Mouse (Mus musculus) midbrain, embryonic 12.5 days (tissue): ENCODE measurements around the gene Arhgef10l. TPM values are rescaled to one million over a fixed set of nuclear protein-coding genes. Genes with fewer than 3 reads are reported as not detected.

ENCODE experiments used
- ATAC-seq: fragments of 200-750 bp; cut with Nextera tagmentation; 2 replicates; pipeline ENCODE4 v1.8.0; 2017; ENCODE audit warnings: low read depth, moderate TSS enrichment, moderate library complexity; ENCODE audit not compliant: low FRiP score
- H3K27ac ChIP-seq: fragments of 300-500 bp; sonication (generic); replicated peaks from 2 replicates; pipeline ENCODE4 v1.5.1; 2016; ENCODE audit warnings: mild to moderate bottlenecking
- H3K27me3 ChIP-seq: fragments of 300-500 bp; sonication (generic); 2 replicates; pipeline ENCODE4 v1.6.1; 2016; ENCODE audit warnings: mild to moderate bottlenecking
- H3K36me3 ChIP-seq: fragments of 300-500 bp; sonication (generic); 2 replicates; pipeline ENCODE4 v1.6.1; 2016
- H3K4me1 ChIP-seq: fragments of 300-500 bp; sonication (generic); 2 replicates; pipeline ENCODE4 v1.6.1; 2016
- H3K4me2 ChIP-seq: fragments of 300-500 bp; sonication (generic); replicated peaks from 2 replicates; pipeline ENCODE4 v1.6.1; 2016; ENCODE audit warnings: mild to moderate bottlenecking, moderate library complexity
- H3K4me3 ChIP-seq: fragments of 300-500 bp; sonication (generic); 2 replicates; pipeline ENCODE4 v1.5.1; 2016; ENCODE audit warnings: mild to moderate bottlenecking
- H3K9ac ChIP-seq: fragments of 300-500 bp; sonication (generic); replicated peaks from 2 replicates; pipeline ENCODE4 v1.6.1; 2016; ENCODE audit warnings: mild to moderate bottlenecking, moderate library complexity
- H3K9me3 ChIP-seq: fragments of 300-500 bp; sonication (generic); 2 replicates; pipeline ENCODE4 v1.6.1; 2016; ENCODE audit warnings: mild to moderate bottlenecking
- WGBS: fragments of 180-500 bp; shearing (Covaris S2); methylation state at CpG from one replicate; pipeline ENCODE4 v1.1.7; 2016; 5-methylcytosine and 5-hydroxymethylcytosine counted together
- polyA plus RNA-seq: library from polyadenylated mRNA; unstranded; fragments of >200 nt; fragmentation: Nextera tagmentation; extraction: Ambion mirVana; gene quantifications from 2 replicates; pipeline ENCODE4 v1.2.1, GENCODE M21; 2016

Arhgef10l gene
- polyA plus RNA-seq, 1 experiment from 2014 or later = 36.5 TPM

- 79% methylated on average over 8 of the region's 8 CpGs for WGBS
- no peaks in the 10 kb centered on the region for H3K9me3 ChIP-seq
- 0 out of 2 replicates have a peak, but pooled peaks cover 23% of the 10 kb centered on the region for H3K4me1 ChIP-seq
- peaks cover 20% of the 10 kb centered on the region for H3K36me3 ChIP-seq
- H3K27me3 ChIP-seq = no peaks in the 10 kb centered on the region
- no peak overlapping the region for H3K27ac ChIP-seq
- H3K4me2 ChIP-seq = no peak overlapping the region
- H3K9ac ChIP-seq = no peak overlapping the region
- no peak for ATAC-seq
- no peak overlapping the region for H3K4me3 ChIP-seq
These were observed 28.5 kb downstream of the Arhgef10l start for GRCm38 (mm10) chr4:140637269-140637668.

DNA sequence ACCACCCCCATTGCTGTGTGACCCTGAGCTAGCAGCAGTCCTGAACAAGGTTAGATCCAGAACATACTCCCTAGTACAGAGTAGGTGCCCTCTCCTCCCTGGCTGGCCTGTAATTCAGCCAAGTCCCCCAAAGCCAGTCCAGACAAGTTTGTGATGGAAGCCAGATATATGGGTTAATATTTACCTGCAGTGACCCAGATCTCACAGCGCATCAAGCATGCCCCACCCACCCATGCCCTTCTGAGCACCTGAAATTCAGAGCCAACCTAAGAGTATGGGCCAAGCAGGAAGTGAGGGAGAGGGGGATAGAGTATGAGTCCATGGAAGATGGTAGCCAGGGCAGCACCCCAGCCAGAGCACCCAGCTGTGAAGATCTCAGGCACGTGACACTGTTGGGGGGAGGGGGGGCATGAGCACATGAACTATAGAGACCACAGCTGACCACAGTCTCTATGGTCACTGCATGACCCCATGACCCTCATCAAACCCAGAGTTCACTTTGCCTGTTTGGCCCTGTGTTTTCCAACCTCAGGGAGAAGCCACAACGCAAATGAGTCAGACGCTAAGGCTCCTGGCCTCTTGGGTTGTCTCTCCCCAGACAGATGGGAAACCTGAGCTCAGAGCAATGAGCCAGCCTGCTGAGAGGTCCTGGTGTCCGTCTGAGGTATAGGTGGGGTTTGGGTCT, 29.4 kb downstream of the Arhgef10l start:
- Histone ChIP-seq H3K4me3 (no peak overlapping the region), H3K9me3 (no peaks in the 10 kb centered on the region), H3K27me3 (no peaks in the 10 kb centered on the region), H3K4me2 (no peak overlapping the region), H3K9ac (no peak overlapping the region), H3K36me3 (peaks cover 20% of the 10 kb centered on the region), H3K4me1 (0 out of 2 replicates have a peak, but pooled peaks cover 18% of the 10 kb centered on the region), H3K27ac (no peak overlapping the region)
- ATAC-seq = no peak
- 81% methylated on average over 5 of the region's 5 CpGs for WGBS

DNA sequence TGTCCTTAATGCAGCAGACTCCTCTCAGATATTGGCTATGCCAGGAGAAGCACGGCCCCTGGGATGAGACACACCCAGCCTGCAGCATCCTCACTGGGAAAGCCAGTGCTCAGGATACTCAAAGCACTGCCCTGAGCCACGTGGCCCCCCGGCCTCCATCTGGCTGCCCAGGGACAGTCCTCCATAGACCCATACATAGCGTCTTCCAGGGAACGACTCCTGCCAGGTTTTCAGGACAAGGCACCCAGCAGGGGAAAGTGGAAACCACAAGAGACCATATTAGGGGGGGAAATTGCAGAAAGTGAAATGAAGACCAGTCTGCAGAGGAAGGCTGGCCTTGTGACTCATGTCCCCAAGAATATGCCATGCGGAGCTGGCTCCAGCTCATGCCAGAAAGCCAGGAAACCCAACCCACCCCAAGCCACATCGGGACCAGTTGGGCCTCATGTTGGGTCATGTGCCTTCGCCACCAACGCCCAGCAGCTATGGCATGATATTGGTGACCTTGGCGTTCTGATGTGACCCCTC, 30.9 kb downstream of the Arhgef10l start:
- 76% methylated on average over 10 of the region's 10 CpGs for WGBS
- peaks cover 19% of the 10 kb centered on the region for H3K36me3 ChIP-seq
- no peaks in the 10 kb centered on the region for H3K27me3 ChIP-seq
- no peak overlapping the region for H3K4me2 ChIP-seq
- H3K9ac ChIP-seq = no peak overlapping the region
- H3K4me1 ChIP-seq = peaks cover 25% of the 10 kb centered on the region
- H3K27ac ChIP-seq = no peak overlapping the region; the same call in 1 of the 2 replicates
- no peak overlapping the region for H3K4me3 ChIP-seq
- ATAC-seq = no peak
- no peaks in the 10 kb centered on the region for H3K9me3 ChIP-seq

DNA sequence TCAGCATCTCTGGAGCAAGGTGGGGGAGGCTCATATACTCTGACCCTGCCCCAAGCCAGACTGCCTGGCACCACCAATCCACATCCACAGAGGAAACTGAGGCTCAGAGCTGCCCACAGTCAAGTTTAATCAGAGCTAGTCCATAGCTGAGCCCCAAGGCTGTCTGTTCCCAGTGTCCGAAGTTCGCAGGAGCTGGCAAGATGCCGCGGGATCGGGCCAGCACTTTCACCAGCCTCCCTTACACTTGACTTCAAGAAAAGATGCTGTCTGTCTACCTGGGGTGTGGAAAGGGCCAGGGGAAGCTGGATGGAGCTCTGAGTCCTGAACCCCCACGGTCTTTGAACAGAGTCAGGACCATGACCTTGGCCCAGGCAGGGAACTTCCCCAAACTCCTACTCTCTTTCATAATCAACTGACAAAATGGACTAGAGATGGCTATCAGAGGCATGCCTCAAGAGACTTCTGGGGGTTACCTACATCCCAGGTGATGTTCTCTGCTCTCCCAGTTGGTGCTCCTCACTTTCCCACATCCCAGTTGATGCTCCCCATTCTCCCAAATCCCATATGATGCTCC, 34.4 kb downstream of the Arhgef10l start:
- H3K9me3 ChIP-seq = no peaks in the 10 kb centered on the region
- ATAC-seq = no peak
- peaks cover 41% of the 10 kb centered on the region for H3K4me1 ChIP-seq
- no peaks in the 10 kb centered on the region for H3K27me3 ChIP-seq
- H3K4me2 ChIP-seq = no peak overlapping the region
- H3K4me3 ChIP-seq = no peak overlapping the region
- H3K27ac ChIP-seq = peak overlapping the region; percentile 60
- 85% methylated on average over 6 of the region's 6 CpGs for WGBS
- H3K9ac ChIP-seq = no peak overlapping the region
- peaks cover 16% of the 10 kb centered on the region; the same call in 1 of the 2 replicates for H3K36me3 ChIP-seq

DNA sequence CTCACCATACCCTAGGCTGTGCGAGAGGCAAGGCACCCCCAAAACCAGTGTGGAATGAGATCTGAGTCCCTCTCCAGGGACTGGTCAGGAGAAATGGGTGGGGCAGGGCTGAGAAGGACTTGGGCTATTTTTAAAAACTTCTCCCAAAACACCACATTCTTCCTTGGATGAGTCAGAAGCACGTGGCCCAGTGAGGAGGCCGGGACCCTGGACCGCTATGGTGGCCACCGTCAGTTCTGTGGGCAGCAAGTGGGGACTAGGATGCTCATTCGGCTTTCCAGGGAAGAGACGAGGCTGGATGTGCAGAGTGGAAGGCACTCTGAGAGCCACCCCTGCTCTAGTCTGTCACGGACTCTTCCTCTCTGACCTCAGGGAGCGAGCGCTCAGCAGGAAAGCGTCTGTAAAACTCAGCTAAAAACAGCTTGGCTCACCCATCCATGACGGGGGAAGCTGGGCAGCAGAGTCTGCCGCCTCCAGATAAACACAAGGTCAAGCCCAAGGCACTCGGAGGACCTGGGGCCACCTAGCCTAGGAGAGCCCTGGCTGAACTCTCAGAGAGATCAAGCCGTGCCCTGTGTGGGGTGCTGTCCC, 35.1 kb downstream of the Arhgef10l start:
- H3K9me3 ChIP-seq = no peaks in the 10 kb centered on the region
- 35% methylated on average over 15 of the region's 15 CpGs for WGBS
- peaks cover 45% of the 10 kb centered on the region for H3K4me1 ChIP-seq
- no peak overlapping the region for H3K4me2 ChIP-seq
- H3K27ac ChIP-seq = peak overlapping the region; percentile 60
- H3K4me3 ChIP-seq = no peak overlapping the region
- no peaks in the 10 kb centered on the region for H3K27me3 ChIP-seq
- H3K36me3 ChIP-seq = peaks cover 17% of the 10 kb centered on the region; the same call in 1 of the 2 replicates
- ATAC-seq = no peak
- peak overlapping the region; percentile 24; the same call in 1 of the 2 replicates for H3K9ac ChIP-seq

DNA sequence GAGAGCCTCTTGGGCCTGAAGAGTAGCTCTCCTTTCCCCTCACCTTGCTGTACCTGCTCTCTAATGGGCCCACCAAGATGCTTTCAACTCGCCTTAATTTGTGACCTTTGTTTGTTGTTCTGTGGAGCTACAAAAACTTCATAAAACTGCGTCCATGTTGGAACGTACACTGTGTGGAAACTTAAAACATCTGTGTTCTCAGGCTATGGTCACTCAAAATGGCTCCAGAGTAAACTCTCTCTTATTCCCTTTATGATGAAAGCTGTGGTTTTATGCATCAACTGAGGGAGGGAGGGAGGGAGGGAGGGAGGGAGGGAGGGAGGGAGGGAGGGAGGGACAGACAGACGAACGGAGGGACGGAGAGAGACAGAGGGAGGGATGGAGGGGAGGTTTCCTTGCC, 35.7 kb downstream of the Arhgef10l start:
- H3K36me3 ChIP-seq = peaks cover 19% of the 10 kb centered on the region; the same call in 1 of the 2 replicates
- no peaks in the 10 kb centered on the region for H3K9me3 ChIP-seq
- no peak overlapping the region for H3K4me2 ChIP-seq
- ATAC-seq = no peak
- H3K4me3 ChIP-seq = no peak overlapping the region
- 70% methylated on average over 4 of the region's 6 CpGs for WGBS
- no peaks in the 10 kb centered on the region for H3K27me3 ChIP-seq
- peaks cover 51% of the 10 kb centered on the region for H3K4me1 ChIP-seq
- H3K27ac ChIP-seq = 0 out of 2 replicates have a peak overlapping the region, but pooled peaks have one; percentile 60
- H3K9ac ChIP-seq = no peak overlapping the region

DNA sequence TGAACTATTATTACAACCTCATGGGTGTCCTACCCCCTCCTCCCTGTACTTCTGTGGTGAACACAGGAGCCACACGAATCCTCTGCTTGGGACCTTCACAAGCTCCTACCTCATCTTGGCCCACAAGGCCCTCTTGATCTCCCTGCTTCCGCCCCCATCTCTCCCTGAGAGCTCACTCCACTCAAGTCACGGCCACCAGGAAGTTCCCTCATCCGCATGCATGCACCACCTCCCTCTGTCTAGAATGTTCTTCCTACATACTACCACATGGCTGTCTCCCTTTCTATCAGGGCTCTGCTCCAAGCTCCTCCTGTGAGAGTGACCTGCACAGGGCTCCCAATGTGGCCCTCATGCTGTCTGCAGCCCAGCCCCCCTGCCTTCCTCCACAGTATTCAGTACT, 36.8 kb downstream of the Arhgef10l start:
- H3K27ac ChIP-seq = peak overlapping the region; percentile 77
- no peaks in the 10 kb centered on the region for H3K9me3 ChIP-seq
- H3K36me3 ChIP-seq = peaks cover 19% of the 10 kb centered on the region; the same call in 1 of the 2 replicates
- H3K4me1 ChIP-seq = peaks cover 58% of the 10 kb centered on the region
- 0 out of 2 replicates have a peak overlapping the region, but pooled peaks have one; percentile 4 for H3K9ac ChIP-seq
- WGBS = 67% methylated on average over 4 of the region's 4 CpGs
- ATAC-seq = no peak
- no peak overlapping the region for H3K4me3 ChIP-seq
- no peak overlapping the region for H3K4me2 ChIP-seq
- no peaks in the 10 kb centered on the region for H3K27me3 ChIP-seq

- H3K36me3 ChIP-seq = peaks cover 14% of the 10 kb centered on the region; the same call in 1 of the 2 replicates
- peaks cover 63% of the 10 kb centered on the region for H3K4me1 ChIP-seq
- WGBS = 56% methylated on average over 11 of the region's 11 CpGs
- H3K4me3 ChIP-seq = no peak overlapping the region
- no peak overlapping the region for H3K4me2 ChIP-seq
- H3K27me3 ChIP-seq = no peaks in the 10 kb centered on the region
- peak overlapping the region; percentile 77 for H3K27ac ChIP-seq
- H3K9me3 ChIP-seq = no peaks in the 10 kb centered on the region
- no peak for ATAC-seq
- H3K9ac ChIP-seq = 0 out of 2 replicates have a peak overlapping the region, but pooled peaks have one; percentile 4
These were observed 37.3 kb downstream of the Arhgef10l start for GRCm38 (mm10) chr4:140628412-140628943.

- no peak overlapping the region for H3K4me3 ChIP-seq
- no peak for ATAC-seq
- peaks cover 70% of the 10 kb centered on the region for H3K4me1 ChIP-seq
- peak overlapping the region; percentile 97 for H3K27ac ChIP-seq
- H3K27me3 ChIP-seq = no peaks in the 10 kb centered on the region
- H3K9ac ChIP-seq = no peak overlapping the region
- 64% methylated on average over 12 of the region's 12 CpGs for WGBS
- H3K36me3 ChIP-seq = 0 out of 2 replicates have a peak, but pooled peaks cover 15% of the 10 kb centered on the region
- H3K4me2 ChIP-seq = no peak overlapping the region
- H3K9me3 ChIP-seq = no peaks in the 10 kb centered on the region
These were observed 39.9 kb downstream of the Arhgef10l start for GRCm38 (mm10) chr4:140625651-140626525.

DNA sequence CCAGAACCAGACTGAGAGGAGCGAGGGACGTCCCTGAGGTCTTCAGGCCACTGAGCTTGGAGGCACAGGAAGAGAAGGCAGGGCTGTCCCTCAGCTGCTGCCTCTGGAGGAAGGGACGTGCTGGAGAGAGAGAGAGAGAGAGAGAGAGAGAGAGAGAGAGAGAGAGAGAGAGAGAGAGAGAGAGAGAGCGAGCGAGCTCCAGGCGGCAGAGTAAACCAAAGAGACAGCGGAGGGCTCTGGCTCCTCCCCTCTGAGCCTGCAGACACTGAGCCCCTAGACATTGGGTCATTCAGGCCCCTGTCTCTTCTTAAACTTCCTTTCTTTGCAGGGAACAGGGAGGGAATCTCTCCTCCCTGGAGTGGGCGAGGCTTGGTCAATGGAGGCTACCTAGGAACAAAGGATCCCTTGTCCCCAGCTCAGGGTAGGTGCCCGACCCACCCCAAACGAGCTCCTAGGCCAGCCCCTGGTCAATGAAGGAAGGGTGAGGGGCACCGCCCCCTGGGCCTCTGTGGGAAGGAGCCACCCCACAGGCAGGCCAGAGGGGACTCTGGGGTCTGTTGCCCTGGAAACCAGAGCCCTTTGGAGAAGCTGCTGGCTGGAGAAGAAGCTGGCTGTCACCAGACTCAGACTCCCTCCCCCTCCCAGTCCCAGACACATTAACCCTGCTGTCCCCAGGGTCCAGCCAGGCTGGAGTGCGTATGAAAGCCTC, 41.2 kb downstream of the Arhgef10l start:
- Histone ChIP-seq H3K4me1 (peaks cover 64% of the 10 kb centered on the region), H3K27ac (peak overlapping the region; percentile 97), H3K36me3 (0 out of 2 replicates have a peak, but pooled peaks cover 16% of the 10 kb centered on the region), H3K4me3 (peak overlapping the region; percentile 19; the same call in 1 of the 2 replicates), H3K9ac (peak overlapping the region; percentile 51), H3K4me2 (peak overlapping the region; percentile 52), H3K9me3 (no peaks in the 10 kb centered on the region), H3K27me3 (no peaks in the 10 kb centered on the region)
- WGBS = 2% methylated on average over 11 of the region's 12 CpGs
- peak; percentile 92 for ATAC-seq
